Mouse (Mus musculus): ENCODE measurements around the gene Mtg1.

The Mtg1 gene

GRCm38 (mm10) chr7:140137135-140138020, at the start of gene Mtg1:
Mtg1 (plus strand) TSS chr7:140137564.
- DNase-seq = peak; percentile 98 to 99

DNA sequence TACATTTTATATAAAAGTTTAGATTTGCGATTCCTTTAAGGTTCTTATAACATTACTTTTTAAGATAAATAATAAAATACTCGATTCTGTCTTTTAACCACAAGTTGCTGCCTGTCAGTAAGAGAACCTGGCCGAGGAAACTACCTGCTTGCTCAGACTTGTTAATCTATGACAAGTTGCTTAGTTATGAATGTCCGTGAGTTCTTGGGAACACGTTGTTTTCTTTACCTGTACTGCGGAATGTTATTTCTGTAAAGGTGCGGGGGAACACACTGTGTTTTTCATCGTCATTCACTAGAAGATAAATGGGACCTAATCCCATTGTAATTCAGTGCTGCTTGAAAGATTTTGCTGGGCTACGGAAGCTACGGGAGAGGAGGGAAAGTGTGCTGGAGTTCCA, 46.8 kb upstream of the Mtg1 start:
- no peak for DNase-seq

- DNase-seq = no peak
Observed at GRCm38 (mm10) chr7:140092924-140093528, 44.3 kb upstream of the Mtg1 start, which contains the start of gene Prap1. Prap1 (plus strand) TSS chr7:140093395.

- no peak for DNase-seq
Observed at GRCm38 (mm10) chr7:140094954-140095353, 42.4 kb upstream of the Mtg1 start.

- DNase-seq = no peak
Observed at GRCm38 (mm10) chr7:140095556-140095955, 41.8 kb upstream of the Mtg1 start.

DNA sequence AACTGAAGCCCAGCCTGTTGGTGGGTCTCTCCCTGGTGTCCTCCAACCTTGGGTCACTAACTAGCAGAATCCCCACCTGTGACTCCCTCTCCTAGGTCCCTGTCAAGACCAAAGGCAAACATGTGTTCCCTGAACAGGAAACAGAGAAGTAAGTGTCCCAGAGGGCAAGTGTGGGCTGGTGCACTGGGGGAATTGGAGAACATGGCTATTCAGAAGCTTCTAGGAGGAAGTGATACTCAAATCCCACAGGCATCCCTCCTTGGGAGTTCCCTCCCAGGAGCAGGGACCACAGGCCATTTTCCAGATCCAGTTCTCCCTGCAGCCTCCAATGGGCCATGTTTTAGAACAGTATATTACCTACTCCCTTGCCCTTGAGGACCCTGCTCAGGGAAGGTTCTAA, 41.3 kb upstream of the Mtg1 start:
- no peak for DNase-seq

DNA sequence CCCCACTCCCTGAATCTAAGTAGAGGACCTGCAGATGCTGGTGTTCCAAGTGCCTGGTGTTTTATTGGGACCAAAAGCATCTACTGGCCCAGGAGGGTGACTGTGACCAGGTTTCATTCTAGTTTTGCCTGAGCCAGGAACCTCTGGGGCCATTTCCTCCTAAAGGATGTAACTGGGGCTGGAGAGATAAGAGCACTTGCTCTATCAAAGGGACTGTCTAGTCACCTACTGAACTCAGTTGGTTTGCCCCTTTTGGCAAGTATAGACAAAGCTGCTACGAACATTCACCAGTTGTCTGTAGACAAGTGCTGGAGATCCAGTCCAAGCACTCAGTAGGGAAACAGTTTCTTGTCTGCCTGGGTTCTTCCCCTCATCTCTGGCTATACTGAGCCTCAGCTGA, 38.9 kb upstream of the Mtg1 start:
- no peak for DNase-seq

DNA sequence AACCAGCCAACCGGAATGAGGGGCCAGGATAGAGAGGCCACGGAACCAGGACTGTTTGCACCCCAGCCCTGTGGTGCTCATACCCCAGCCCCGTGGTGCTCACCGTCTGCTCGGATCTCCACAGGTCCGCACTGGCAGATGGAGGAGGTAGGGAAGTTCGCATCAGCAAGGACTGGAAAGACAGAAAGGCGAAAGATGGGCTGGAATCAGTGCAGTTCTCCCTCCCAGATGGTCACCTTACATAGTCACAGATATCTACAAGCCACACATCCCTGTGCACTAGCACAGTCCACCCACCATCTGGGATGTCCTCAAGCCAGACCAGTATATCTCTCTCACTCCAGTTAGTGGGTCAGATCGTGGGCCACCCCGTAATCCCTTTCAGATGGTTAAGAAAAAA, 35.9 kb upstream of the Mtg1 start:
- DNase-seq = peak in 1 of 2 experiments; percentile 44

- DNase-seq = peak; percentile 85 to 89
Observed at GRCm38 (mm10) chr7:140101993-140102860, 35.1 kb upstream of the Mtg1 start, which contains the start of gene Fuom. Fuom (minus strand) TSS chr7:140102441.

DNA sequence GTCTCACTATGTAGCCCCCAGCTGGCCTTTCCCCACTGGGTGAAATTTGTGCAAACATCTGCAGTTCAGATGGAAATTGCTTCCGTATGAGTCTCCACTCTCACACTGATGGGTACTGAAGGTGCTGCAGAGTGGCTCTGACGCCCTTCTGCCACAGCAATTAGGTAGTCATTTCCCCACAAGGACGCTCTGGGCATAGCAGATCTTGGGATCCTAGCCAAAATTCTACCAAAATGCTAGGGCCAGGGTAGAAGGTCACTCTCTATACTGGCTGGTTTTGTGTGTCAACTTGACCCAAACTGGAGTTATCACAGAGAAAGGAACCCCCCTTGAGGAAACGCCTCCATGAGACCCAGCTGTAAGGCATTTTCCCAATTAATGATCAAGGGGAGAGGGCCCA, 33.4 kb upstream of the Mtg1 start:
- DNase-seq = no peak

DNA sequence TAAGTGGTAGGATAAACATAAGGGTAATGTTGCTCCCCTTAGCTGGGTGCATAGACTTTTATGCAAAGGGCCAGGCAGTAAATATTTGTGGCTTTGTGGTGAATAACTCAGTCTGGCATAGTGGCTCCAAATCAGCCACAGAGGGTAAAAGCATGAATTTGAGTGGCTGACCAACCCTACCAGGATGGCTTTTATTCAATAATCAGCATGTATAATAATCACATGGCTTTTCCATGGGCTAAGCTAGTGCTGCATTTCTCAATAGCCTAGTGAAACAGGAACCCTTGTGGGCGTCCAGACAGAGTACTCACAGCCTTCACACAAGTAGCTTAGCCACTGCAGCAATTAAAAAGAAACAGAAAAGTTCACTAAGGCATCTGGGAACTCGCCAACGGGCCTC, 25.4 kb upstream of the Mtg1 start:
- no peak for DNase-seq

DNA sequence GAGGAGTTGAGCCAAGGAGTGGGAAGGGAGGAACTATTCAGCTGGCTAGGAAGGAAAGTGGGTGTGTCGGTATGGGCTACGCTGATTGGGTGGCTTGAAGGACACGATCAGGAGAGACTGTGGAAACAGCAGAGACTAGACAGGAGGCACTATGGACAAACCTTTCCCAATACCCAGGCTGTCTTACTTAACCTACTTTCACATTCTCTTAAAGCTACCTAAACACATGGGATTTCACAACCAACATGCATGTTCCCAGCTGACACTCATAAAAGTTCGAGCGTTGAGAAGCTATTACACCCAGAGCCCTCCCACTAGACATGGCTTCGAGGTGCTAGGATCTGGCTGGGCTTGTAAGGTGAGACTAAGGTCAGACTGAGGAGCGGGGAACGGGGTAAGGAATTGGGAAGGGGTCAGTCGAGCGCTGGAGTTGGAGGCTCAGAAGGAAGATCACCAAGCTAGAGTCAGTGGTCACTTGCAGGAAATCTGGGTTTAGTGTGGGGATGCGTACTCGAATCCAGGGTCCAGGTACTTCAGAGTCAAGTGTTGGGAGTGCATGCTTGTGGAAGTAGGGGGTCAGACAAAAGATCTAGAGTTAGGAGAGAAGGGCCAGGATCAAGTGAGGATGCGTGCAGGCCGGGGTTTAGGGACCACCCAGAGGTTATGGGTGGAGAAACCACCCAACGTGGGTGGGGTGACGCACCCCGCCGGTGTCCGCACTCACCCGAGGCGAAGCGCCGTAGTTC, 21.6 kb upstream of the Mtg1 start, which contains the start of gene Paox:
Gene Paox (plus strand): TSS at position 217 of the 746 bp plus-strand sequence.
- peak in 1 of 2 experiments; percentile 36 for DNase-seq

- DNase-seq = peak; percentile 86 to 92
Observed at GRCm38 (mm10) chr7:140116329-140117054, 20.9 kb upstream of the Mtg1 start, which contains the start of gene Echs1. Echs1 (minus strand) TSS chr7:140116476.

DNA sequence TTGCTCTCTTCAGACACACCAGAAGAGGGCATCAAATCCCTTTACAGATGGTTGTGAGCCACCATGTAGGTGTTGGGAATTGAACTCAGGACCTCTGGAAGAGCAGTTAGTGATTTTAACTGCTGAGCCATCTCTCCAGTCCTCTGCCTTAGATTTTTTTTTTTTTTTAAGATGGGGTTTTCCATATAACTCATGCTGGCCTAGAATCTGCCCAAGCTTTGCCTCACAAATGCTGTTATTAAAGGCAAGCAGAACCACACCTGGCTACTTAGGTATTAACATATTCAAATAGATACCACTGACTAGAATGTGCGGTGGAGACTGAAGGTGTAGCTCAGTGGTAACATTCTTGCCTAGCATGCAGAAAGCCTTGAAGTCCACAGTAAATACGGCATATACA, 16.9 kb upstream of the Mtg1 start:
- no peak for DNase-seq

DNA sequence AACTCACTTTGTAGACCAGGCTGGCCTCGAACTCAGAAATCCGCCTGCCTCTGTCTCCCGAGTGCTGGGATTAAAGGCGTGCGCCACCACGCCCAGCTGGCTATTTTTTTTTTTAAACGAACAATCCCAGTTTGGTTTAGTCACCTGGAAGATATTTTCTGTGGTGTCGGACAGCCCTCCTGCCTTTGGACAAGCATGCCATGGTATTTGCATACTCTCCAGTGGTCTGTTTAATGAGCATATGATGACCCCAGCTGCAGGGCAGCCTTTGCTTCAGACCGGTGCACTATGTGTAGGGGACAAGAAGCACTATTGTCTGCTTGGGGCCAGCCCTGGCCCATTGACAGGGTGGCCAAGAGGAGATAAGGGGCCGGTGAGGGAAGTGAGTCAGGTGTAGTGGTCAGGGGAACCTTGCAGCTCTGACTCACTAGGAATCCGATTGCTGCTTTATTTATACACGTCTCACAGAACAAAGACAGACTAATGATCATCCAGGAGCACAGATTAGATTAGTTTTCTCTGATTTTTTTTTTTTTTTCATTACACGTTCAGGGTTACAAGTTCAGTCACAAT, 15.9 kb upstream of the Mtg1 start:
- no peak for DNase-seq

DNA sequence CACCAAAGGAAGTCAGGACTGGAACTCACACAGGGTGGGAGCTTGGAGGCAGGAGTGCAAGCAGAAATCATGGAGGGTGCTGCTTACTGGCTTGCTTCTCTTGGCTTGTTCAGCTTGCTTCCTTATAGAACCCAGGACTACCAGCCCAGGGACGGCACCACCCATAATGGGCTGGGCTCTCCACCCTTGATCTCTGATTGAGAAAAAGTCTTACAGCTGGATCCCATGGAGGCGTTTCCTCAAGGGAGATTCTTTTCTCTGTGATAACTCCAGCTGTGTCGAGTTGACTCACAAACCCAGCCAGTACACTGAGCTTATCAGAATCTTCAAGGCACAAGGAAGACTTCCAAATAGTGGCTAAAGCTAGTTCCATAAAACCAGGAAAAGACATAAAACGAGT, 14.6 kb upstream of the Mtg1 start:
- no peak for DNase-seq

DNA sequence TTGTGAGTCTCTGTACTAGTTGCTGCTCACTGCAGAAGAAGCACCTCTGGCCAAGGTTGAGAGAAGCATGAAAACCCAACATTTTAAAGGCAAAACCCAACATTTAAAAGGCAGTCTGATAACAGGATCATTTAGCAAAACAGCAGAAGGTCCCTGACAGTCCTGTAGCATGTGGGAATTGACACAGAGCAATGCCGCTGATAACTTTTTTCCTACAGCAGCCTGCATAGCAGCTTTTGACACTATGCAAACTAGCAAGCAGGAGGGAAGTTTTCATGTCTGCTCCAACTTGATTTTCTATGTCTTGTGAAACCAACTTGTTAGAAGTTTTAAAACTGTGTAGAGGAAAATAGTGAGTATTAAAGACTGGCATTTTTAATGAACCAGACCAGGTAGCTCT, 13.0 kb upstream of the Mtg1 start:
- DNase-seq = no peak

GRCm38 (mm10) chr7:140125278-140126021, 11.9 kb upstream of the Mtg1 start:
- DNase-seq = peak; percentile 92 to 97

- DNase-seq = no peak
Observed at GRCm38 (mm10) chr7:140126022-140126350, 11.4 kb upstream of the Mtg1 start.

DNA sequence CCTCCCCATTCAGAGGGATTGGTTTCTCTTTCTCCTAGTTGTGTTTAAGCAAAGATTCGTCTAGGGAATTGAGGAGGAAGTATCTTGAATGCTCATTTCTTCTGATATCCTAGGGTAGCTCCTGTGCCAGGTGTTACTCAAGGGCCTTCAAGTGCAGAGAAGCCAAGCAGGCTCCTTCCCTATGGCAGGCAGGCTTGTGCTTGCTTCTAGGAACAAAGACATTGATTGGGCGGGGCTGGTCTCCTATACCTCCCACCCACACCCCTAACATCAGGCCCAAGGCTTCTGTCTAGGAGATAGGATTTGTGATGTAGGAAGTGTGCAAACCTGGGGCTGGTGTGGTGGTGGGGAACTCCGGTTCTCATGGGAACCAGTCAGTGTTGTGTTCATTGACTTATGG, 10.4 kb upstream of the Mtg1 start:
- DNase-seq = no peak

GRCm38 (mm10) chr7:140127911-140128310, 9.5 kb upstream of the Mtg1 start:
- no peak for DNase-seq

All from cerebellum, postnatal 25 days (tissue).